Mouse (Mus musculus): Measurements from ENCODE around the gene Sdc1.

DNA sequence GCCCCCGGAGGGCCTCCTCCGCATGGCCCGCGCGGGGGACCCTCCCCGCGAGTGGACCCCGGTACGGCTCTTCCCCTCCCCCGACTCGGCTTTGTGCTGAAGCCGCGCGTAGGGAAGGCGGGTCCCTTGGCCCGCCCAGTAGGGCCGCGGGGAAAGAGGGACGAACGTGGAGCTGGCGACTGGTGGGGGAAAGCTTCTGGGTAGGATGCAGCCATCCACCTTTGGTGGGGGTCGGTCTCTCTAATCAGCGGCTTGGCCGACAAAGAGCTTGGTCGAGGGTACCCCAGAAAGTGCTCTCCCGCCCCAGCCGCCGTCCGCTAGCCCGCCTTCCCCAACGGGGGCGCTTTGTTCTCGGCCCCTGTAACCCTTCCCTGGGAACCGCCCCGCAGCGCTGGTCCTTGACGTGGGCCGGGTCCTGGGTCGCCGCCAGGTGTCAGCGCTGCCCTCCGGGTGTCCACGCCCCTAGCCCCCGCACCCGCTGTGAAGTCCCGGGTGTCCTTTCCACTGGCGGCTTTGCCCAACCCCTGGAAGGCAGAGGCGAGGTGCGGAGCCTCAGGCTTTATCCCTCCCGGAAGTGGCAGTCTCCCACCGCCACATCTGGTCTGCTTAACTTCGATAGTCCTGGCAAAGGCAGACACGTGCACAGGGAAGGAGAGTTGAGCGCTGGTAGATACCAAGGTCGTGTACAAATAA, 1.5 kb downstream of the Sdc1 start:
- no peak for TF ChIP-seq GABPA (IDR thresholded peaks at IDR 0.05; ENCODE audit: insufficient replicate concordance, low read depth, low read length)
- TF ChIP-seq PAX5 (IDR thresholded peaks at IDR 0.05; ENCODE audit: low read length), result no peak
- no peak for TF ChIP-seq POLR2A (IDR thresholded peaks at IDR 0.05; ENCODE audit: low read depth, low read length)
- peak in 1 of 2 experiments; percentile 37; a peak in 2 of 4 replicates for TF ChIP-seq CTCF (conservative IDR thresholded peaks at IDR 0.05 in 1 of 2, IDR thresholded peaks at IDR 0.05 in 1 of 2; ENCODE audit: low read depth in 2 of 2, low read length in 2 of 2)
- no peak for TF ChIP-seq CHD2 (IDR thresholded peaks at IDR 0.05; ENCODE audit: low read length)
- TF ChIP-seq TCF12 (IDR thresholded peaks at IDR 0.05; ENCODE audit: low read depth, low read length), result no peak
- TF ChIP-seq USF1 (IDR thresholded peaks at IDR 0.05; ENCODE audit: low read depth, low read length), result no peak
- no peak for TF ChIP-seq JUND (conservative IDR thresholded peaks at IDR 0.05; ENCODE audit: low read depth, low read length)
- no peak for TF ChIP-seq HCFC1 (IDR thresholded peaks at IDR 0.05; ENCODE audit: low read depth, low read length)
- no peak for TF ChIP-seq JUN (IDR thresholded peaks at IDR 0.05; ENCODE audit: insufficient read depth, low read depth, low read length)
- no peak for TF ChIP-seq ZNF384 (IDR thresholded peaks at IDR 0.05; ENCODE audit: low read depth, low read length)
- peak; percentile 30 for TF ChIP-seq SMC3 (IDR thresholded peaks at IDR 0.05; ENCODE audit: low read depth, low read length)
- TF ChIP-seq NELFE (IDR thresholded peaks at IDR 0.05; ENCODE audit: low read depth, low read length), result no peak

Measured in CH12.LX (cell line).